Mouse (Mus musculus) lung, postnatal 0 days (tissue): ENCODE measurements around the gene Taf3. TPM values are rescaled to one million over a fixed set of nuclear protein-coding genes. Genes with fewer than 3 reads are reported as not detected.

Experiments
- ATAC-seq: fragments of 200-750 bp; cut with Nextera tagmentation; 2 replicates; pipeline ENCODE4 v1.8.0; 2017; ENCODE audit warnings: moderate library complexity
- DNase-seq: peaks from one replicate; pipeline ENCODE4 v3.0.0-alpha.2; 2016; ENCODE audit warnings: low spot score
- H3K27ac ChIP-seq: fragments of 300-500 bp; sonication (generic); 2 replicates; pipeline ENCODE4 v1.5.1; 2014; ENCODE audit warnings: antibody characterized with exemption, mild to moderate bottlenecking, low read length, mixed read lengths
- H3K27me3 ChIP-seq: fragments of 300-500 bp; sonication (generic); replicated peaks from 2 replicates; pipeline ENCODE4 v1.6.1; 2014; ENCODE audit warnings: low read length, mixed read lengths; ENCODE audit not compliant: insufficient read depth
- H3K36me3 ChIP-seq: fragments of 300-500 bp; sonication (generic); 2 replicates; pipeline ENCODE4 v1.6.1; 2014; ENCODE audit warnings: low read length, mixed read lengths; ENCODE audit not compliant: insufficient read depth
- H3K4me1 ChIP-seq: fragments of 300-500 bp; sonication (generic); 2 replicates; pipeline ENCODE4 v1.6.1; 2014; ENCODE audit warnings: antibody characterized with exemption, low read depth, low read length, mixed read lengths; ENCODE audit not compliant: insufficient read depth
- H3K4me2 ChIP-seq: fragments of 300-500 bp; sonication (generic); replicated peaks from 2 replicates; pipeline ENCODE4 v1.6.1; 2014; ENCODE audit warnings: low read depth, mild to moderate bottlenecking, low read length, moderate library complexity, mixed read lengths
- H3K4me3 ChIP-seq: fragments of 300-500 bp; sonication (generic); 2 replicates; pipeline ENCODE4 v1.5.1; 2014; ENCODE audit warnings: low read depth, low read length
- H3K9ac ChIP-seq: fragments of 300-500 bp; sonication (generic); replicated peaks from 2 replicates; pipeline ENCODE4 v1.6.1; 2014; ENCODE audit warnings: low read depth, mild to moderate bottlenecking
- H3K9me3 ChIP-seq: fragments of 300-500 bp; sonication (generic); 2 replicates; pipeline ENCODE4 v1.6.1; 2016; ENCODE audit warnings: low read length, mixed read lengths
- CTCF ChIP-seq: IDR thresholded peaks from 2 replicates; pipeline ENCODE4 v1.5.1; 2016; ENCODE audit warnings: antibody characterized with exemption, mild to moderate bottlenecking
- EP300 ChIP-seq: IDR thresholded peaks from 2 replicates; pipeline ENCODE4 v1.6.1; 2016; ENCODE audit warnings: antibody characterized with exemption, mild to moderate bottlenecking, control low read depth
- WGBS: fragments of 180-500 bp; shearing (Covaris S2); extraction: QIAGEN DNeasy Blood & Tissue Kit; methylation state at CpG from one replicate; pipeline ENCODE4 v1.1.7; 2014; 5-methylcytosine and 5-hydroxymethylcytosine counted together
- polyA plus RNA-seq: library from polyadenylated mRNA; unstranded; fragments of >200 nt; fragmentation: Nextera tagmentation; extraction: Ambion mirVana; gene quantifications from 2 replicates; pipeline ENCODE4 v1.2.1, GENCODE M21; 2015

The Taf3 gene
- polyA plus RNA-seq, 1 experiment from 2014 or later = 7.5 TPM

GRCm38 (mm10) chr2:10021296-10021695 lies 27.1 kb downstream of the Taf3 start:
- Histone ChIP-seq H3K4me2 (no peak overlapping the region), H3K27ac (no peak overlapping the region), H3K9ac (no peak overlapping the region), H3K27me3 (no peaks in the 10 kb centered on the region), H3K4me1 (no peaks in the 10 kb centered on the region), H3K4me3 (no peak overlapping the region), H3K9me3 (no peaks in the 10 kb centered on the region), H3K36me3 (no peaks in the 10 kb centered on the region)
- no peak for ATAC-seq
- no peak for DNase-seq
- WGBS = 87% methylated on average over 11 of the region's 11 CpGs
- TF ChIP-seq CTCF (no peak), EP300 (no peak)

GRCm38 (mm10) chr2:10014951-10015635 lies 33.3 kb downstream of the Taf3 start:
- no peak overlapping the region for H3K27ac ChIP-seq
- WGBS = 70% methylated on average over 10 of the region's 10 CpGs
- no peak overlapping the region for H3K9ac ChIP-seq
- H3K4me1 ChIP-seq = no peaks in the 10 kb centered on the region
- H3K9me3 ChIP-seq = no peaks in the 10 kb centered on the region
- ATAC-seq (no peak), DNase-seq (no peak)
- H3K27me3 ChIP-seq = no peaks in the 10 kb centered on the region
- no peak overlapping the region for H3K4me3 ChIP-seq
- H3K36me3 ChIP-seq = no peaks in the 10 kb centered on the region
- no peak overlapping the region for H3K4me2 ChIP-seq
- TF ChIP-seq EP300 = no peak
- TF ChIP-seq CTCF = no peak

- no peaks in the 10 kb centered on the region for H3K36me3 ChIP-seq
- TF ChIP-seq EP300 (no peak), CTCF (peak; percentile 90)
- DNase-seq = peak; percentile 80
- peak; percentile 35; the same call in 1 of the 2 replicates for ATAC-seq
- no peaks in the 10 kb centered on the region for H3K27me3 ChIP-seq
- WGBS = 40% methylated on average over 7 of the region's 7 CpGs
- no peak overlapping the region for H3K9ac ChIP-seq
- no peak overlapping the region for H3K27ac ChIP-seq
- H3K4me1 ChIP-seq = no peaks in the 10 kb centered on the region
- no peak overlapping the region for H3K4me3 ChIP-seq
- H3K9me3 ChIP-seq = no peaks in the 10 kb centered on the region
- no peak overlapping the region for H3K4me2 ChIP-seq
Measured at GRCm38 (mm10) chr2:10010263-10010909, 38.0 kb downstream of the Taf3 start.

- no peak overlapping the region for H3K27ac ChIP-seq
- no peak for ATAC-seq
Measured at GRCm38 (mm10) chr2:10009671-10010254, 38.6 kb downstream of the Taf3 start.

GRCm38 (mm10) chr2:10008593-10008992 lies 39.8 kb downstream of the Taf3 start:
- H3K9ac ChIP-seq = no peak overlapping the region
- no peak overlapping the region for H3K27ac ChIP-seq
- H3K36me3 ChIP-seq = no peaks in the 10 kb centered on the region
- no peaks in the 10 kb centered on the region for H3K27me3 ChIP-seq
- H3K4me1 ChIP-seq = no peaks in the 10 kb centered on the region
- no peak overlapping the region for H3K4me3 ChIP-seq
- no peaks in the 10 kb centered on the region for H3K9me3 ChIP-seq
- 76% methylated on average over 4 of the region's 4 CpGs for WGBS
- TF ChIP-seq EP300 = no peak
- TF ChIP-seq CTCF = no peak
- ATAC-seq (no peak), DNase-seq (no peak)
- H3K4me2 ChIP-seq = no peak overlapping the region

More at GRCm38 (mm10) chr2:10009671-10010254, 38.6 kb downstream of the Taf3 start:
- Histone ChIP-seq H3K27me3 (no peaks in the 10 kb centered on the region), H3K4me2 (no peak overlapping the region), H3K9me3 (no peaks in the 10 kb centered on the region), H3K4me3 (no peak overlapping the region), H3K9ac (no peak overlapping the region), H3K4me1 (no peaks in the 10 kb centered on the region), H3K36me3 (no peaks in the 10 kb centered on the region)
- no peak for DNase-seq
- TF ChIP-seq CTCF (no peak), EP300 (no peak)
- 83% methylated on average over 13 of the region's 13 CpGs for WGBS

- Histone ChIP-seq H3K9ac (no peak overlapping the region), H3K27me3 (no peaks in the 10 kb centered on the region), H3K27ac (no peak overlapping the region), H3K4me3 (no peak overlapping the region), H3K4me2 (no peak overlapping the region), H3K9me3 (no peaks in the 10 kb centered on the region), H3K36me3 (no peaks in the 10 kb centered on the region), H3K4me1 (no peaks in the 10 kb centered on the region)
- ATAC-seq (no peak), DNase-seq (peak; percentile 32)
- WGBS = 70% methylated on average over 8 of the region's 8 CpGs
- TF ChIP-seq EP300 (no peak), CTCF (no peak)
Measured at GRCm38 (mm10) chr2:10004960-10005621, 43.3 kb downstream of the Taf3 start.
